Mouse (Mus musculus): ENCODE results near the gene Mtf2.
"Not testable (repeated sequence)": the region's sequence is repeated elsewhere in the genome, so short reads cannot be mapped to it uniquely, and the experiment has no call there.

Mtf2 gene

DNA sequence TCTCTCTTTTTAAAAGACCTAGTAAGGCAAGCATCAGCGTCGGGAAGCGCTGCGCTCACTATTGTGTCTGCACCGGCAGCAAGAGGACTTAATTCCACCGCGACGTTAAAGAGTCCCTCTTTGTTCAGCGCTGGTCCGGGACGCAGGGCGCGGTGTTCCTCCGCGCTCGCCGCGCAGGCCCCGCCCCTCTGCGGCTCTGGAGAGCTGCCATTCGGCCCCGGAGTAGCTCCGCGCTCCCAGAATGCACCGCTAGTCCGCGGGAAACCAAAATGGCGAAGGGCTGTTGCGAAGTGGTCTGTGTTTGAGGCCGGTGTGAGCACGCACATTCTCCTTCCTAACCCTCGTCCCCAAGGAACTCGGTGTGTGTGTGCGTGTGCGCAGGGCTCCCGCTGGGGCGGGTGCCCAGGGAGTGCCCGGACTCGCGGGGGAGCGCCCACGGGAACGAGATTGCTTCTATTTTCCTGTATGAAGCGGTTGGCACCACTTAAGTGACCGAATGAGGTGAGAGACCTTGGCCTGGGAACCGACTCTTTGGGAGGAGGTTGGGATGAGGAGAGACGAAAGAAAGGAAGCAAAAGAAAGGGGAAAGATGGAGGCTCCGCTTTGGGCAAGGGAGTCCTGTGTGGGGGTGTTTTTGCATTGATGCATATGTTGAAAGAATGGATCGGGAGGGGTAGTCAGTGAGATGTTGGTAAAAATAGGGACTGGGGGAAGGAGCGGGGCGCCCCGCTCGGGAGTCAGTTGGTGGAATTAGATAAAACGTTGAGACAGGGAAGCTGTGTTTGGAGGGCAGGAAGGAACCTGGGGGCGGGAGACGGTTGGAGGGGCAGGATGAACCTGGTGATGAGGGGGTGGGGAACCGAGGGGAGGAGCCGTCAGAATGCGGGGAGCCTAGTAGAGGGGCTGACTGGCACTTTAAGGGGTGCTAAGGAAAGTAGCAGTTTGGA is at the start of gene Mtf2:
Mtf2 (plus strand) TSS at position 210 of the 947 bp plus-strand sequence.
- in situ Hi-C loops (cut with MboI; ENCODE audit: low pct_unique_long_range_greater_than_20kb in 1 of 2, low sequenced_read_pairs in 2 of 2, unreplicated experiment in 1 of 2): no loop called here

DNA sequence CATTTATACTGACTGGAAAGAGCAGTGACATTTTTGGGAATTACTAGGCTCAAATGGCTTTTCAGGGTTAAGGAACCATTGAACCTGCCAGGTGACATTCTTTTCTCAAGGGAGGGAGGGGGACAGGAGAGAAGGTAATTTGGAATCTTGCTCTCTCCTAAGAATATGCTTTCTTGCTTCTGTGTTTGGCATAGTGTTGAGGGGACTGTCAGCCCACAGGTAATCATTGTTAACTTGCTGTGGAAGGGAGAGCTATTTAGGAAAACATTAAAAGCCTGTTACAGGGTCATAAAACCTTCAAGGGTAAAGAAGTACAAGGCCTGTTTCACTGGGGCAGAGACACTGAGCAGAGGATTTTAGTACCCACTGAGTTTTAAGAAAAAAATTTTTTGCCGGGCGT is 48.2 kb upstream of the Mtf2 start:
- in situ Hi-C loops (cut with MboI; ENCODE audit: low pct_unique_long_range_greater_than_20kb in 1 of 2, low sequenced_read_pairs in 2 of 2, unreplicated experiment in 1 of 2): no loop called here

DNA sequence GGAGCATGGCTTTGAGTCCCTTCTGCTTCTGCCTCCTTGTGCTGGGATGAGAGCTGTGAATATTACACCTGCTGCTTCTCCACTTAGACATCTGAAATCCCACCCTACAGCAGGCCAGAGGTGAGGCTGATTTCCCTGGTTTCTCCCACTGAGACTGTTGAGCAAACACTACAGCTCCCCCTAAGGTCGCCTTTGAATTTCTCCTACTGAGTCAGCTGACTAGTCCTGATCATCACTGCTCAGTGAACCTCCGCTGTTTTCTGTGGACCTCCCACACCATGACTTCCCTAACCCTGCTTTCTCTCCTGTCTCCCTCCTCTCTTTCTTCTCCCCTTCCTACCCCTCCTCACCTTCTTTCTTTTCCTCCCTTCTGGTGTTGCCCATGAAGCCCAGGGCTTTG is 46.1 kb upstream of the Mtf2 start:
- in situ Hi-C loops (cut with MboI; ENCODE audit: low pct_unique_long_range_greater_than_20kb in 1 of 2, low sequenced_read_pairs in 2 of 2, unreplicated experiment in 1 of 2): no loop called here

GRCm38 (mm10) chr5:108021346-108021745 is 44.1 kb upstream of the Mtf2 start:
- in situ Hi-C loops (cut with MboI; ENCODE audit: low pct_unique_long_range_greater_than_20kb in 1 of 2, low sequenced_read_pairs in 2 of 2, unreplicated experiment in 1 of 2): no loop called here

- in situ Hi-C loops (cut with MboI; ENCODE audit: low pct_unique_long_range_greater_than_20kb in 1 of 2, low sequenced_read_pairs in 2 of 2, unreplicated experiment in 1 of 2): loop anchor here in 1 of 2 experiments (5.0 kb wide), 1 partner anchor 139 kb away; no protein-coding TSS in a partner anchor
These were observed 37.2 kb upstream of the Mtf2 start for GRCm38 (mm10) chr5:108028230-108028629.

GRCm38 (mm10) chr5:108028797-108029536 is 36.5 kb upstream of the Mtf2 start:
- in situ Hi-C loops (cut with MboI; ENCODE audit: low pct_unique_long_range_greater_than_20kb in 1 of 2, low sequenced_read_pairs in 2 of 2, unreplicated experiment in 1 of 2): loop anchor here in 1 of 2 experiments (5.0 kb wide), 1 partner anchor 138 kb away; no protein-coding TSS in a partner anchor

DNA sequence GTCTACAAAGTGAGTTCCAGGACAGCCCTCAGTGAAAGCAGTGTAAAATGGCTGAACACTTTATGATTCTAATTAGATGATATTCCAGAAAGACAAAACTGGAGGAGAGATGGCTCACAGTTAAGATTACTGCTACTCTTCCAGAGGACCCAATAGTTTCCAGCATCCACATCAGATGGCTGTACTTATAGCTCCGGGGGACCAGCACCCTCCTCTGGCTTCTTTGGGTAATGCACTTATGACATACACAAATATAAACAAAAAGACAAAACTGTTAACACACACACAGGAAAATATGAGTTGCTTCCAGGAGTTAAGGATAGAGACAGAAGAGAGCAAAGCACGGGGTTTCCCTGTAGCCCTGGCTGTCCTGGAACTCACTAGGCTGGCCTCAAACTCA is 35.5 kb upstream of the Mtf2 start:
- in situ Hi-C loops (cut with MboI; ENCODE audit: low pct_unique_long_range_greater_than_20kb in 1 of 2, low sequenced_read_pairs in 2 of 2, unreplicated experiment in 1 of 2): loop anchor here (5.0 to 10.0 kb wide), 2 partner anchors 135 to 137 kb away; no protein-coding TSS in a partner anchor

DNA sequence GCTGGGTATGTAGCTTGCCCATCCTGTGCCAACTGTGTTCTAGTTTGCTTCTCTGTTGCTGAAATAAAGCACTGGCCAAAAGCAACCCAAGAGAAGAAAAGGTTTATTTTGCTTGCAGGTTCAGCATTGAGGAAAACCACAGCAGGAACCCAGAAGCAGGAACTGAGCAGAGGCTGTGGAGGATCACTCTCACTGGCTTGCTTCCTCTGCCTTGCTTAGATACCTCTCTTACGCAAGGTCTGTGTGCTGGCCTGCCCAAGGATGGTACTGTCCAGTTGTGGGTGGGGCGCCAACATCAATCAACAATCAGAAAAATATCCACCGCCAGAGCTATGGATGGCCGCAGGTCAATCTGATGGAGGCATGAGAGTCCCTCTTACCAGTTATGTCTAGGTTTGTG is 34.2 kb upstream of the Mtf2 start:
- in situ Hi-C loops (cut with MboI; ENCODE audit: low pct_unique_long_range_greater_than_20kb in 1 of 2, low sequenced_read_pairs in 2 of 2, unreplicated experiment in 1 of 2): loop anchor here in 1 of 2 experiments (10.0 kb wide), 1 partner anchor 134 kb away; no protein-coding TSS in a partner anchor

DNA sequence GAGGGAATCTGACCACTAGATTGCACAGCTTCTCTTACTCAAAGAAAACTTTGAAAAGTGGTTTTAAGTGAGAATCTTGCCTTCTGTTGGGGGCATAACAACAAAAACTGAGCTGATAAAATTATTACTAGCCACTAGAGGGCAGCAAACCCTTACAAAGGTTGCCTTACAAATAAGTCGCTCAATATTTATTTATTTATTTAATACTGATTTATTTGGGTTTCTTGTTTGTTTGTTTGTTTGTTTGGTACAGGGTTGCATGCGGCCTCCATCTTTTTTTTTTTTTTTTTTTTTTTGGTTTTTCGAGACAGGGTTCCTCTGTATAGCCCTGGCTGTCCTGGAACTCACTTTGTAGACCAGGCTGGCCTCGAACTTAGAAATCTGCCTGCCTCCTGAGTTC is 31.3 kb upstream of the Mtf2 start:
- in situ Hi-C loops (cut with MboI; ENCODE audit: low pct_unique_long_range_greater_than_20kb in 1 of 2, low sequenced_read_pairs in 2 of 2, unreplicated experiment in 1 of 2): loop anchor here in 1 of 2 experiments (10.0 kb wide), 1 partner anchor 131 kb away; no protein-coding TSS in a partner anchor

- in situ Hi-C loops (cut with MboI; ENCODE audit: low pct_unique_long_range_greater_than_20kb in 1 of 2, low sequenced_read_pairs in 2 of 2, unreplicated experiment in 1 of 2): loop anchor here in 1 of 2 experiments (10.0 kb wide), 1 partner anchor 129 kb away; no protein-coding TSS in a partner anchor
These were observed 30.0 kb upstream of the Mtf2 start for GRCm38 (mm10) chr5:108035523-108035922.

DNA sequence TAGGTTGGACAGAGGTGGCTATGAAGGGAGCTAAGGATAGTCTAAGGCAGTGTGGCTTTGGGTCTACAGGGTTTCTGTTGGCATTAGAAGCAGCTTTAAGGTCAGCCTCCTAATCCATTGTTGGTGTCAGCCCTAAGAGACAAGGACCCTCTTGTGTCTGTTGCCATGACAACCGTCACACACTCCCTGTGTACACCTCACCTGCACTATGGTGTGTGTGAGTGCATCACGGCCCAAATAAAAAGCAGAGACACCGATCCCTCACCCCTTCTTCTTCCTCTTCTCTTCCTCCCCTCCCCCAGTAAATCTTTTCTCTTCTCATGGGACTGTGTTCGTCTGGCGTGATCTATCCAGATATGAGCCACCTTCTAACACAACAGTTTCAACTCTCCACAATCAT is 23.4 kb upstream of the Mtf2 start:
- in situ Hi-C loops (cut with MboI; ENCODE audit: low pct_unique_long_range_greater_than_20kb in 1 of 2, low sequenced_read_pairs in 2 of 2, unreplicated experiment in 1 of 2): no loop called here

DNA sequence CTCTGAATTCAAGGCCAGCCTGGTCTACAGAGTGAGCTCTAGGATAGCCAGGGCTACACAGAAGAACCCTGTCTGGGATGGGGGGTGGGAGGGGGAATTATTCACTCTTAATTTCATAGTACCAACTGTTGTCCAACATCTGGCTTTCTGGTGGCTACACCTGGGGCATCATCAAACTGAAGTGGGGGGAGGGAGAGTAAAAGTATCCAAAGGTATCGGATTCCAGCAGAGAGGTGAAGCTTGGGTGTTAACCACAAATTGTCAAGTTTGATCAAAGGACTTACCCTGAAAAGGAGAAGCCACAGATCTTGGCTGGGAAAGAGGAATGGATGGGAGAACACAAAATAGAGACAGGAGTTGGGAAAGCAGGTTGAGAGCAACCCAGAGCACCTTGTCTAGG is 21.6 kb upstream of the Mtf2 start:
- in situ Hi-C loops (cut with MboI; ENCODE audit: low pct_unique_long_range_greater_than_20kb in 1 of 2, low sequenced_read_pairs in 2 of 2, unreplicated experiment in 1 of 2): no loop called here

DNA sequence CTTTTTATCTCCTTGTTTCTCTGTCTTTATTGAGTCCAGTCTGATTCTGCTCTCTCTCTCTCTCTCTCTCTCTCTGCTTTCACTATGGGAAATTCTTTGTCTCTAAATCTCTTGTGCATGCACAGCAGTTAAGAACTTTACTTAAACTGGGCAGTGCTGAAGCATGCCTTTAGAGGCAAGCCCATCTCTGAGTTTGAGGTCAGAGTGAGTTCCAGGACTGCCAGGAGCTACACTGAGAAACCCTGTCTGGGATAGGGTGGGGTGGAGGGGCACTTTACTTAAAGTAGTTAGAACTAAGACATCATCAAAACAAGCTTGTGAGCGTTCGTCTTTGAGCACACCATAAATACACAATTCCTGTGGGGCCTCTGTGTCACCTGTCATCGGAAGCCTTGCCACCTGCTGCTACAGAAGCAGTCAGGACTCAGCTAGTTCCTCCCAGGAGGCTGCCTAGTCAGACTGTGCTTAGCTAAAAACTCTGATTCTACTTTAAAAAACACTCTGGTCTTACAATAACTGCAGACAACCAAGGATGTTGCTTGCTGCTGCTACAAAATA is 15.7 kb upstream of the Mtf2 start:
- in situ Hi-C loops (cut with MboI; ENCODE audit: low pct_unique_long_range_greater_than_20kb in 1 of 2, low sequenced_read_pairs in 2 of 2, unreplicated experiment in 1 of 2): no loop called here

GRCm38 (mm10) chr5:108051026-108051425 is 14.4 kb upstream of the Mtf2 start:
- in situ Hi-C loops (cut with MboI; ENCODE audit: low pct_unique_long_range_greater_than_20kb in 1 of 2, low sequenced_read_pairs in 2 of 2, unreplicated experiment in 1 of 2): no loop called here

DNA sequence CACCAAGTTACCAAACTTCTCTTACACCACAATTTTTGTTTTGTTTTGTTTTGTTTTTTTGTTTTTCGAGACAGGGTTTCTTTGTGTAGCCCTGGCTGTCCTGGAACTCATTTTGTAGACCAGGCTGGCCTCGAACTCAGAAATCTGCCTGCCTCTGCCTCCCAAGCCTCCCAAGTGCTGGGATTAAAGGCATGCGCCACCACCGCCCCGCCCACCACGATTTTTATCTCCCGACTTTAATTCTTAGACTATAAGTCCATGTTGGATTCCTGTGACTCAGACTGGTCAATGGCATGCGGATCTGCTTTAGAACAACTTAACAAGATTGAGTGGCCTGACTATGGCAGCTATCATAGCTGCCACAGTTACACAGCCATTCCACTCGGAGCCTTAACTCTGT is 13.7 kb upstream of the Mtf2 start:
- in situ Hi-C loops (cut with MboI; ENCODE audit: low pct_unique_long_range_greater_than_20kb in 1 of 2, low sequenced_read_pairs in 2 of 2, unreplicated experiment in 1 of 2): not testable (repeated sequence)

GRCm38 (mm10) chr5:108052200-108052599 is 13.3 kb upstream of the Mtf2 start:
- in situ Hi-C loops (cut with MboI; ENCODE audit: low pct_unique_long_range_greater_than_20kb in 1 of 2, low sequenced_read_pairs in 2 of 2, unreplicated experiment in 1 of 2): no loop called here

DNA sequence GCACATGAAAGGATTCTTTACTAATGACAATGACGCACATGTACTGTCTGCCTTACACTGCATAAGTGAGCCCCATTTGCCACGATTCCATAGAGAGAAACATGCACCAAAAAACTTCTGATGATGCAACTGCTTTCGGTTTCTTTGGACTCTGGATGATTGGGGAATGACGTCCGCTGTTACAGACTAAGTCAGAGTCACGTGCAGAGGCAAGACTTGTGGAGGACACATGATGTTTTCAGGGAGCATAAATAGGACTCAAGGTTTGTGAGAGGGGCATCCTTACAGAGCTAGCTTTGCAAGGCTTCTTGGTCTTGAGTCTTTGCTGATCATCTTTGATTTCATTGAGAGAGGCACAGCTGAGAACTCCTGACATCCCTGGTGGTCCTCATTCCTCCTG is 11.9 kb upstream of the Mtf2 start:
- in situ Hi-C loops (cut with MboI; ENCODE audit: low pct_unique_long_range_greater_than_20kb in 1 of 2, low sequenced_read_pairs in 2 of 2, unreplicated experiment in 1 of 2): no loop called here

DNA sequence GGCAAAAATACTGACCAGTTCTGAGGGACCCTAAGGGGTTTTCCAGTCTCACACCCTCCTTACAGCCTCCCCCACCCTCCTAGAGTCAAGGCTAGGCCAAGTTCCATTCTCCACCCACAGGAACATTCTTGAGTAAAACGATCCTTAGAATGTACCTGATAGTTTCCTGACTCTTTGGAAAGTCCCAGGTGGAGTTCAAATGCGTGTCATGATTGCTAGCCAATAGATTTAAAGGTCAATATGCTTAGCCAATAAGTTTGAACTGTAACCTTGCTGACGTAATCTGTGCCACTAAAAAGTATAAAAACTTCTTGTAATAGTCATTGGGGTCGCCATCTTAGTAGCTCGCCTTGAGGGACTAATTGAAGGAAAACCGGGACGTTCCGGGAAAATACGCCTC is 5.1 kb upstream of the Mtf2 start:
- in situ Hi-C loops (cut with MboI; ENCODE audit: low pct_unique_long_range_greater_than_20kb in 1 of 2, low sequenced_read_pairs in 2 of 2, unreplicated experiment in 1 of 2): no loop called here

- in situ Hi-C loops (cut with MboI; ENCODE audit: low pct_unique_long_range_greater_than_20kb in 1 of 2, low sequenced_read_pairs in 2 of 2, unreplicated experiment in 1 of 2): no loop called here
These were observed 6.8 kb downstream of the Mtf2 start for GRCm38 (mm10) chr5:108072301-108072700.
